Mouse (Mus musculus): ENCODE data around the gene Anxa6. TPM values are rescaled to one million over a fixed set of nuclear protein-coding genes. Genes with fewer than 3 reads are reported as not detected.

The Anxa6 gene
- polyA plus RNA-seq, 1 experiment from 2014 or later: 393 TPM

- H3K9me3 ChIP-seq (ENCODE audit: control insufficient read depth, low read length): 0 out of 2 replicates have a peak, but pooled peaks cover 5% of the 10 kb centered on the region
- DNase-seq (ENCODE audit: low spot score) (no peak), ATAC-seq (ENCODE audit: low read depth) (no peak)
- no peak overlapping the region for H3K4me2 ChIP-seq (ENCODE audit: low read depth, low read length)
- no peaks in the 10 kb centered on the region for H3K36me3 ChIP-seq (ENCODE audit: control insufficient read depth, insufficient read depth, low read length)
- H3K4me3 ChIP-seq (ENCODE audit: low read depth, low read length): no peak overlapping the region
- no peaks in the 10 kb centered on the region for H3K4me1 ChIP-seq (ENCODE audit: control insufficient read depth, insufficient read depth, low read length)
- H3K27ac ChIP-seq (replicated peaks; ENCODE audit: low read depth, low read length): no peak overlapping the region
- 82% methylated on average over 4 of the region's 4 CpGs for WGBS
- no peaks in the 10 kb centered on the region for H3K27me3 ChIP-seq (replicated peaks; ENCODE audit: control insufficient read depth, insufficient read depth, low read length)
- no peak overlapping the region for H3K9ac ChIP-seq (ENCODE audit: low read depth, low read length)
Measured at GRCm38 (mm10) chr11:55041348-55041747, 8.1 kb upstream of the Anxa6 start.

- Histone ChIP-seq H3K4me2 (ENCODE audit: low read depth, low read length) (no peak overlapping the region), H3K9ac (ENCODE audit: low read depth, low read length) (no peak overlapping the region), H3K4me3 (ENCODE audit: low read depth, low read length) (no peak overlapping the region), H3K9me3 (ENCODE audit: control insufficient read depth, low read length) (0 out of 2 replicates have a peak, but pooled peaks cover 5% of the 10 kb centered on the region), H3K27me3 (replicated peaks; ENCODE audit: control insufficient read depth, insufficient read depth, low read length) (no peaks in the 10 kb centered on the region), H3K4me1 (ENCODE audit: control insufficient read depth, insufficient read depth, low read length) (no peaks in the 10 kb centered on the region), H3K27ac (replicated peaks; ENCODE audit: low read depth, low read length) (no peak overlapping the region), H3K36me3 (ENCODE audit: control insufficient read depth, insufficient read depth, low read length) (no peaks in the 10 kb centered on the region)
- peak; percentile 78 for DNase-seq (ENCODE audit: low spot score)
- 4% methylated on average over 9 of the region's 9 CpGs for WGBS
- peak; percentile 79 for ATAC-seq (ENCODE audit: low read depth)
Measured at GRCm38 (mm10) chr11:55039591-55039990, 6.3 kb upstream of the Anxa6 start.

GRCm38 (mm10) chr11:55036601-55037000 lies 3.4 kb upstream of the Anxa6 start:
- Histone ChIP-seq H3K9ac (ENCODE audit: low read depth, low read length) (no peak overlapping the region), H3K27me3 (replicated peaks; ENCODE audit: control insufficient read depth, insufficient read depth, low read length) (no peaks in the 10 kb centered on the region), H3K27ac (replicated peaks; ENCODE audit: low read depth, low read length) (no peak overlapping the region), H3K9me3 (ENCODE audit: control insufficient read depth, low read length) (0 out of 2 replicates have a peak, but pooled peaks cover 5% of the 10 kb centered on the region), H3K4me1 (ENCODE audit: control insufficient read depth, insufficient read depth, low read length) (peaks cover 13% of the 10 kb centered on the region), H3K36me3 (ENCODE audit: control insufficient read depth, insufficient read depth, low read length) (no peaks in the 10 kb centered on the region), H3K4me3 (ENCODE audit: low read depth, low read length) (no peak overlapping the region), H3K4me2 (ENCODE audit: low read depth, low read length) (no peak overlapping the region)
- no peak for DNase-seq (ENCODE audit: low spot score)
- no peak for ATAC-seq (ENCODE audit: low read depth)
- WGBS: 35% methylated on average over 3 of the region's 3 CpGs

GRCm38 (mm10) chr11:55032286-55032685 lies 959 bp downstream of the Anxa6 start:
- Histone ChIP-seq H3K4me3 (ENCODE audit: low read depth, low read length) (peak overlapping the region; percentile 87), H3K36me3 (ENCODE audit: control insufficient read depth, insufficient read depth, low read length) (no peaks in the 10 kb centered on the region), H3K9me3 (ENCODE audit: control insufficient read depth, low read length) (no peaks in the 10 kb centered on the region), H3K4me1 (ENCODE audit: control insufficient read depth, insufficient read depth, low read length) (peaks cover 40% of the 10 kb centered on the region), H3K9ac (ENCODE audit: low read depth, low read length) (peak overlapping the region; percentile 87), H3K4me2 (ENCODE audit: low read depth, low read length) (peak overlapping the region; percentile 72), H3K27me3 (replicated peaks; ENCODE audit: control insufficient read depth, insufficient read depth, low read length) (no peaks in the 10 kb centered on the region), H3K27ac (replicated peaks; ENCODE audit: low read depth, low read length) (peak overlapping the region; percentile 82)
- DNase-seq (ENCODE audit: low spot score): peak; percentile 45
- 18% methylated on average over 5 of the region's 5 CpGs for WGBS
- ATAC-seq (ENCODE audit: low read depth): no peak

- H3K4me1 ChIP-seq (ENCODE audit: control insufficient read depth, insufficient read depth, low read length): peaks cover 43% of the 10 kb centered on the region
Measured at GRCm38 (mm10) chr11:55031991-55032280, 1.3 kb downstream of the Anxa6 start.

GRCm38 (mm10) chr11:55031211-55031990 lies 1.8 kb downstream of the Anxa6 start:
- H3K4me2 ChIP-seq (ENCODE audit: low read depth, low read length): peak overlapping the region; percentile 72
- H3K4me3 ChIP-seq (ENCODE audit: low read depth, low read length): peak overlapping the region; percentile 87
- DNase-seq (ENCODE audit: low spot score) (peak; percentile 30), ATAC-seq (ENCODE audit: low read depth) (peak; percentile 51)
- H3K27ac ChIP-seq (replicated peaks; ENCODE audit: low read depth, low read length): peak overlapping the region; percentile 82
- peak overlapping the region; percentile 87 for H3K9ac ChIP-seq (ENCODE audit: low read depth, low read length)
- no peaks in the 10 kb centered on the region for H3K27me3 ChIP-seq (replicated peaks; ENCODE audit: control insufficient read depth, insufficient read depth, low read length)
- H3K36me3 ChIP-seq (ENCODE audit: control insufficient read depth, insufficient read depth, low read length): peaks cover 4% of the 10 kb centered on the region; the same call in 1 of the 2 replicates
- WGBS: 28% methylated on average over 9 of the region's 10 CpGs
- peaks cover 45% of the 10 kb centered on the region for H3K4me1 ChIP-seq (ENCODE audit: control insufficient read depth, insufficient read depth, low read length)
- H3K9me3 ChIP-seq (ENCODE audit: control insufficient read depth, low read length): no peaks in the 10 kb centered on the region

More at GRCm38 (mm10) chr11:55031991-55032280, 1.3 kb downstream of the Anxa6 start:
- Histone ChIP-seq H3K4me3 (ENCODE audit: low read depth, low read length) (peak overlapping the region; percentile 87), H3K9ac (ENCODE audit: low read depth, low read length) (peak overlapping the region; percentile 87), H3K27ac (replicated peaks; ENCODE audit: low read depth, low read length) (peak overlapping the region; percentile 82), H3K4me2 (ENCODE audit: low read depth, low read length) (peak overlapping the region; percentile 72), H3K36me3 (ENCODE audit: control insufficient read depth, insufficient read depth, low read length) (no peaks in the 10 kb centered on the region), H3K9me3 (ENCODE audit: control insufficient read depth, low read length) (no peaks in the 10 kb centered on the region), H3K27me3 (replicated peaks; ENCODE audit: control insufficient read depth, insufficient read depth, low read length) (no peaks in the 10 kb centered on the region)
- peak; percentile 26; the same call in 1 of the 2 replicates for ATAC-seq (ENCODE audit: low read depth)
- DNase-seq (ENCODE audit: low spot score): peak; percentile 79
- 0% methylated on average over 1 of the region's 4 CpGs for WGBS

- peaks cover 18% of the 10 kb centered on the region for H3K36me3 ChIP-seq (ENCODE audit: control insufficient read depth, insufficient read depth, low read length)
- WGBS: 74% methylated on average over 2 of the region's 2 CpGs
- no peak overlapping the region for H3K9ac ChIP-seq (ENCODE audit: low read depth, low read length)
- peaks cover 59% of the 10 kb centered on the region for H3K4me1 ChIP-seq (ENCODE audit: control insufficient read depth, insufficient read depth, low read length)
- no peak overlapping the region for H3K4me3 ChIP-seq (ENCODE audit: low read depth, low read length)
- no peak overlapping the region for H3K27ac ChIP-seq (replicated peaks; ENCODE audit: low read depth, low read length)
- no peak for ATAC-seq (ENCODE audit: low read depth)
- no peak overlapping the region for H3K4me2 ChIP-seq (ENCODE audit: low read depth, low read length)
- H3K9me3 ChIP-seq (ENCODE audit: control insufficient read depth, low read length): no peaks in the 10 kb centered on the region
- H3K27me3 ChIP-seq (replicated peaks; ENCODE audit: control insufficient read depth, insufficient read depth, low read length): no peaks in the 10 kb centered on the region
- no peak for DNase-seq (ENCODE audit: low spot score)
Measured at GRCm38 (mm10) chr11:55028509-55028908, 4.7 kb downstream of the Anxa6 start.

- ATAC-seq (ENCODE audit: low read depth) (no peak), DNase-seq (ENCODE audit: low spot score) (peak; percentile 84)
- Histone ChIP-seq H3K9me3 (ENCODE audit: control insufficient read depth, low read length) (no peaks in the 10 kb centered on the region), H3K4me2 (ENCODE audit: low read depth, low read length) (0 out of 2 replicates have a peak overlapping the region, but pooled peaks have one; percentile 0), H3K4me3 (ENCODE audit: low read depth, low read length) (no peak overlapping the region), H3K27ac (replicated peaks; ENCODE audit: low read depth, low read length) (peak overlapping the region; percentile 58), H3K9ac (ENCODE audit: low read depth, low read length) (no peak overlapping the region), H3K36me3 (ENCODE audit: control insufficient read depth, insufficient read depth, low read length) (peaks cover 18% of the 10 kb centered on the region), H3K4me1 (ENCODE audit: control insufficient read depth, insufficient read depth, low read length) (peaks cover 69% of the 10 kb centered on the region), H3K27me3 (replicated peaks; ENCODE audit: control insufficient read depth, insufficient read depth, low read length) (no peaks in the 10 kb centered on the region)
- WGBS: 53% methylated on average over 2 of the region's 2 CpGs
Measured at GRCm38 (mm10) chr11:55027204-55027855, 5.9 kb downstream of the Anxa6 start.
